ENCODE assay signal across 9 mouse cellular contexts in the genomic region with DNA sequence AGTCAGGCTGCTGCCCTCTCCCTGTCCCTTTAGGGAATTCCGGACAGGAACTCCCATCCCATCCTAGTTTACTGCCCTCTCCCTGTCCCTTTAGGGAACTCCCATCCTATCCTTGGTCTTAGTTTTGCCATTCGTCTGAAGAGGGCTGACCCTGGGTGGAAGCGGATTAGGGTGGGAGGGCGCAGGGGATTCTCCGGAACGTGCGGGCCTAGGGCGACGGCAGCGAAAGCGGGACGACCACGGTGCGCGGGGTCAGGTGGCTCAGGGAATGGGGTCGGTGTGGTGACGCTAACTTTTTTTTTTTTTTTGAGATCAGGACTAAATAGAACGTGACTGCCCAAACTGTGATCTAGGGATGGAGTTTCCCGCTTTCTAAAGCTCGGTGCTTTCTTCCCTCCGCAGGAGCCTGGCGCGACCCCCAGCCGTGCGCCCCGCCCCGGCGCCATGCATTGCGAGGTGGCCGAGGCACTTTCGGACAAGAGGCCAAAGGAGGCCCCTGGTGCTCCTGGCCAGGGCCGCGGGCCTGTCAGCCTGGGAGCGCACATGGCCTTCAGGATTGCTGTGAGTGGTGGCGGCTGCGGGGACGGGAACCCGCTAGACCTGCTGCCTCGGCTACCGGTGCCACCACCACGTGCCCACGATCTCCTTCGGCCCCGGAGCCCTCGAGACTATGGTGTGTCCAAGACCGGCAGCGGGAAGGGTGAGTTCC. TPM values are rescaled to one million over a fixed set of nuclear protein-coding genes. Genes with fewer than 3 reads are reported as not detected.
DNase-seq lines count a peak whose midpoint lies in the region; ATAC-seq and TF ChIP-seq lines count a peak whose summit lies in the region.
"Had no signal": no experiment of that assay in that cellular context is flagged by ENCODE, and none has a peak within 500 bp of the region (broad histone marks: within the 10 kb centered on the region; RNA-seq: fewer than 3 reads in every experiment).

No protein-coding gene starts in this region.

- peaks cover 67% of the 10 kb centered on the region for H3K27me3 ChIP-seq in intestine, embryonic 16.5 days (replicated peaks; ENCODE audit: control insufficient read depth, insufficient read depth, low read length)
- H3K27me3 ChIP-seq in midbrain, embryonic 15.5 days (replicated peaks) = peaks cover 60% of the 10 kb centered on the region

- ATAC-seq in intestine, embryonic 16.5 days = no peak; the same call in none of the 2 replicates
- peak; percentile 66; the same call in 1 of the 2 replicates for ATAC-seq in midbrain, embryonic 15.5 days (replicated peaks)

- DNase-seq in gastrocnemius, adult 2 months = no peak
- DNase-seq in gastrocnemius, postnatal 14 days = no peak
- no peak for DNase-seq in c-Kit-positive CD71-positive TER-119-positive erythroid progenitor cells, embryonic 14.5 days (ENCODE audit: low spot score)
- no peak for DNase-seq in spleen, postnatal 10 days (ENCODE audit: low spot score in 2 of 2)
- no peak for DNase-seq in thymus, postnatal 10 days (ENCODE audit: low spot score in 2 of 2)

- H3K4me2 ChIP-seq in intestine, embryonic 16.5 days (ENCODE audit: low read depth, low read length) = peak overlapping the region; percentile 98
- H3K4me2 ChIP-seq in midbrain, embryonic 15.5 days = peak overlapping the region; percentile 98

- no peak for TF ChIP-seq CTCF in gastrocnemius, adult 2 months (IDR thresholded peaks at IDR 0.05)

- WGBS in intestine, embryonic 16.5 days = 5% methylated on average over 47 of the region's 47 CpGs
- 1% methylated on average over 47 of the region's 47 CpGs for WGBS in midbrain, embryonic 15.5 days

- intact Hi-C loops in gastrocnemius, adult 2 months (cut with DNase I) = no loop called here
- intact Hi-C loops in gastrocnemius, postnatal 14 days (cut with DNase I; ENCODE audit: low total_unique reads) = no loop called here

- no peak overlapping the region for H3K9ac ChIP-seq in intestine, embryonic 16.5 days (ENCODE audit: low read depth, low read length)
- H3K9ac ChIP-seq in midbrain, embryonic 15.5 days = peak overlapping the region; percentile 56; the same call in 1 of the 2 replicates

- H3K27ac ChIP-seq in gastrocnemius, adult 2 months = no peak overlapping the region
- no peak overlapping the region for H3K27ac ChIP-seq in brown adipose tissue, adult 24 weeks (replicated peaks; ENCODE audit: low read depth, low read length)
- no peak overlapping the region for H3K27ac ChIP-seq in intestine, embryonic 16.5 days (ENCODE audit: low read length)
- H3K27ac ChIP-seq in midbrain, embryonic 15.5 days = no peak overlapping the region

- H3K9me3 ChIP-seq in intestine, embryonic 16.5 days (ENCODE audit: control insufficient read depth, low read length) = no peaks in the 10 kb centered on the region
- H3K9me3 ChIP-seq in midbrain, embryonic 15.5 days = no peaks in the 10 kb centered on the region

- H3K4me1 ChIP-seq in brown adipose tissue, adult 24 weeks (ENCODE audit: control insufficient read depth, insufficient read depth, insufficient read length, low read length) = no peaks in the 10 kb centered on the region; the same call in 1 of the 2 replicates
- peaks cover 8% of the 10 kb centered on the region; the same call in 1 of the 2 replicates for H3K4me1 ChIP-seq in intestine, embryonic 16.5 days (ENCODE audit: control insufficient read depth, insufficient read depth, low read length)
- peaks cover 24% of the 10 kb centered on the region for H3K4me1 ChIP-seq in midbrain, embryonic 15.5 days

- no peaks in the 10 kb centered on the region for H3K36me3 ChIP-seq in intestine, embryonic 16.5 days (ENCODE audit: control insufficient read depth, insufficient read depth, low read length)
- H3K36me3 ChIP-seq in midbrain, embryonic 15.5 days (replicated peaks) = no peaks in the 10 kb centered on the region

- H3K4me3 ChIP-seq in gastrocnemius, adult 2 months = peak overlapping the region; percentile 86
- peak overlapping the region; percentile 58 for H3K4me3 ChIP-seq in brown adipose tissue, adult 24 weeks (ENCODE audit: insufficient read depth, low read depth, low read length)
- peak overlapping the region; percentile 62 for H3K4me3 ChIP-seq in intestine, embryonic 16.5 days (ENCODE audit: low read length)
- peak overlapping the region; percentile 73 for H3K4me3 ChIP-seq in midbrain, embryonic 15.5 days

RNA-seq across cellular contexts. Expression of gene Glis1, which starts 1.0 kb away (rescaled TPM):
- under 1 TPM; 0.15 to 0.20 TPM for total RNA-seq in gastrocnemius, adult 2 months (2021)
- under 1 TPM; 0.27 to 0.80 TPM for total RNA-seq in gastrocnemius, postnatal 14 days (2021)
- polyA plus RNA-seq in brown adipose tissue, adult 24 weeks (2012; ENCODE audit: insufficient read depth, insufficient read length, missing spikeins) = not detected in 2 replicates
- 0.31 and 0.32 TPM in 2 replicates for polyA plus RNA-seq in intestine, embryonic 16.5 days (2015; fragmentation: Nextera tagmentation; extraction: Ambion mirVana)
- 2.5 TPM in 2 replicates for polyA plus RNA-seq in midbrain, embryonic 15.5 days (2015; fragmentation: Nextera tagmentation; extraction: Ambion mirVana)
- total RNA-seq: hematopoietic stem cell, adult 5-6 weeks had no signal
